Mouse (Mus musculus) mature B cell (primary cell): Measurements from ENCODE around the gene Ell.
"Not testable (repeated sequence)": the region's sequence is repeated elsewhere in the genome, so short reads cannot be mapped to it uniquely, and the experiment has no call there.

Experiments
- in situ Hi-C: fragments of 300-500 bp; cut with MboI; formaldehyde crosslinking; loops from 2 replicates; pipeline ENCODE4 v1.14.3; 2019

Ell gene

GRCm38 (mm10) chr8:70506328-70507026 is 32.8 kb upstream of the Ell start, which contains the start of gene Rex1bd:
TSS of gene Rex1bd (minus strand) at chr8:70506752.
- in situ Hi-C loops, result loop anchor here (5.0 kb wide), 1 partner anchor 129 kb away; no protein-coding TSS in a partner anchor

- in situ Hi-C loops, result loop anchor here (5.0 kb wide), 1 partner anchor 130 kb away; no protein-coding TSS in a partner anchor
Measured at GRCm38 (mm10) chr8:70507027-70507393, 32.2 kb upstream of the Ell start.

GRCm38 (mm10) chr8:70509281-70509952 is 29.8 kb upstream of the Ell start:
- in situ Hi-C loops, result loop anchor here (5.0 kb wide), 1 partner anchor 132 kb away; no protein-coding TSS in a partner anchor

- in situ Hi-C loops, result no loop called here
Measured at GRCm38 (mm10) chr8:70510228-70510915, 28.9 kb upstream of the Ell start, which contains the start of gene Uba52. TSS of gene Uba52 (minus strand) at chr8:70510801.

DNA sequence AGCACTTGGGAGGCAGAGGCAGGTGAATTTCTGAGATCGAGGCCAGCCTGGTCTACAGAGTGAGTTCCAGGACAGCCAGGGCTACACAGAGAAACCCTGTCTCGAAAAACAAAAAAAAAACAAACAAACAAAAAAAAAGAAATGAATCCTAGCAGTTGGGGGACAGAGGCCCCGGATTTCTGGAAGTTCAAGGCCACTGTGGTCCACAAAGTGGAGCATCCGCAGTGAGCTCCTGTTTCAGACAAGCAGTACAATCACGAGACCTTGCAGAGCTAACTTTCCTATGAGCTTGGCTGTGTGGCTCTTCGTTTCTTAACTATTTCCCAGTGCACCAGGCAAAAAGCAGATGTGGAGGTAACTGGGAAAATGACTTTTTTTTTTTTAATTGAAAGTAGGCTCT is 28.1 kb upstream of the Ell start:
- in situ Hi-C loops, result not testable (repeated sequence)

DNA sequence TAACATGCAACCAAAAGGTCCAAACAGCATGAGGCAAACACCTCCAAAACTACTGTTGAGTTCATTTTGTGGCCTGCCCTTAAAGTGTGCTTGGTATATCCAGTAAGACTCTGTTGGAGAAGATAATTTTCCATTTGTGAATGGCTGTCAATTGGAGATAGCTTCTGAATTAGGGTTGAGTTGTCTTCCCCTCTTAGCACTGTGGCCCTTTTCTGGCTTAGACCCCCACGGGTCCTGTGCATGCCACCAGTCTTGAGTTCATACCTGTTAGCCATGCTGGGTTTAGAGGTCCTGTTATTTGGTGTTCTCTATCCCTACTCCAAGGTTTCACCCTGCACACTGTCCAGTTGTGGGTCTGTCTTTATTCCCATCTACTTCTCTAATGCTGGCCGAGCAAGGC is 27.5 kb upstream of the Ell start:
- in situ Hi-C loops, result no loop called here

GRCm38 (mm10) chr8:70512253-70512903 is 26.9 kb upstream of the Ell start:
- in situ Hi-C loops, result no loop called here

- in situ Hi-C loops, result no loop called here
Measured at GRCm38 (mm10) chr8:70513441-70513840, 25.8 kb upstream of the Ell start.

DNA sequence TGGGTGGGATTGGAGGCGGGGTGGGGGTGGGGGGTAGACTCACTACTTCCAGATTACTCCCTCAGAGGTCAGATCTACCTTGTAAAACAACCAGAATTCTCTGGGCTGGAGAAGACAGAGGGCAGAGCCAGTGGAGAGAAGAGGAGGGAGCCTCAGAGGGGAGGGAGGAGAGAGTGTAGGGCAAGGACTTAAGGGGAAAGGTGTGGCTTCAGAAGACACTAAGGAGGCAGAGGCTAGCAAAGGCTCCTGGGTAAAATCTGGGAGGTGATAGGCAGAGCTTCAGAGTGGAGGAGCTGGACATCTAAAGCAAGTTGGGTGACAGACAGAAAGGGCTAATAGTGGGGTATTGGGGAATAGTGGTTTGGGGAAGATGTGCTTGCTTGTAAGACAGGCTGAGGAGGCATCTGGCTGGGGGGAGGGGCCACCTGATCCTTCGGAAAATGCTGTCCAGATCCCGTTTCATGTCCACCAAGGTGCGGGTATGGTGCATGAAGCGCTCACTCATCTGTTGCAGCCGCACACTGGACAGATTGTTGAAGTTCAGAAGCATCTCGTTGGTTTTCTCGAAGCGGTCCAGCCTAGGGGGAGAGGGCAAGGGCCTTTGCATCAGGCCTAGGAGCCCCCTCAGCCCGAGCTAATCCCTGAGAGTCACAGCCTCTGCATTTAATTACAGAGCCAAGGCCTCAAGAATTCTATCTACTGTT is 21.2 kb upstream of the Ell start:
- in situ Hi-C loops, result no loop called here

- in situ Hi-C loops, result no loop called here
Measured at GRCm38 (mm10) chr8:70519043-70519442, 20.2 kb upstream of the Ell start.

- in situ Hi-C loops, result no loop called here
Measured at GRCm38 (mm10) chr8:70519606-70520005, 19.7 kb upstream of the Ell start.

GRCm38 (mm10) chr8:70522592-70523403 is 16.5 kb upstream of the Ell start:
- in situ Hi-C loops, result no loop called here

GRCm38 (mm10) chr8:70527111-70527511 is 12.1 kb upstream of the Ell start:
- in situ Hi-C loops, result no loop called here

- in situ Hi-C loops, result no loop called here
Measured at GRCm38 (mm10) chr8:70527512-70528181, 11.6 kb upstream of the Ell start, which contains the start of the genes Fkbp8 and Kxd1. TSS of gene Fkbp8 (plus strand) at chr8:70527724. TSS of gene Kxd1 (minus strand) at chr8:70527956.

GRCm38 (mm10) chr8:70528182-70528797 is 11.0 kb upstream of the Ell start:
- in situ Hi-C loops, result no loop called here

- in situ Hi-C loops, result no loop called here
Measured at GRCm38 (mm10) chr8:70529299-70529698, 10.0 kb upstream of the Ell start.

DNA sequence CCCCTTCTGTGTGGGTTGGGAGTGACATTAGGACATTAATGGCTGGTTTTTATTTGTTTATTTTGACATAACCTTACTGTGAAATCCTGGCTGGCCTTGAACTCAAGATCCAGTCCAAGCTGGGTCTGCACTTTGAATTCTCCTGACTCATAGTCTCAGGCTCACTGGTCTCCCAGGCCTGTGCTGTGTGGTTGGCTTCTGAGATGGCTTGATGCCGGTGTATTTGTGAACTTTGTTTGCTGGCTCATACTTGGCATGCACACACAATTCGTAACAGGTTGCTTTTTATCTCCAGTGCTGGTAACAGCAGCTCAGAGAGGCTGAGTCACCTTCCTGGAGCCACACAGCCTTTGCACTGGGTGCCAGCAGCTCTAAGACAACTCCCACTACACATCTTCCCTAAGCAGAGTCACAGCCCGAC is 9.5 kb upstream of the Ell start:
- in situ Hi-C loops, result no loop called here

DNA sequence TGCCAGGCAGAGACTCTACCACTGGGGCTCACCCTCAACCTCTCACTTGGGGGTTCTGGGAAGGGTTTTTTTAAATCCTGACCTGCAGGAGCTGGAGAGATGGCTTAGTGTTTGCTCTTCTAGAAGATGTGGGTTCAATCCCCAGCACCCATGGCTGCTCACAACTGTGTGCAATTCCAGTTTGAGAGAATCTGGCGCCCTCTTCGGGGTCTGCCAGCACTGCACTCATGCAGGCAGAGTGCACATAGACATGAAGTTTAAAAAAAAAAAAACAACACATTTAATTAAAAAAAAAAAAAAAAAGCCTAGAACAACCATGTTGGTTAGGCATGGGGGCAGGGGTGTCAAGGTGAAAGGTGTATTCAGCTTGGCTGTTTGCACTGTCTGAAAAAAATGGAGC is 8.9 kb upstream of the Ell start:
- in situ Hi-C loops, result no loop called here

DNA sequence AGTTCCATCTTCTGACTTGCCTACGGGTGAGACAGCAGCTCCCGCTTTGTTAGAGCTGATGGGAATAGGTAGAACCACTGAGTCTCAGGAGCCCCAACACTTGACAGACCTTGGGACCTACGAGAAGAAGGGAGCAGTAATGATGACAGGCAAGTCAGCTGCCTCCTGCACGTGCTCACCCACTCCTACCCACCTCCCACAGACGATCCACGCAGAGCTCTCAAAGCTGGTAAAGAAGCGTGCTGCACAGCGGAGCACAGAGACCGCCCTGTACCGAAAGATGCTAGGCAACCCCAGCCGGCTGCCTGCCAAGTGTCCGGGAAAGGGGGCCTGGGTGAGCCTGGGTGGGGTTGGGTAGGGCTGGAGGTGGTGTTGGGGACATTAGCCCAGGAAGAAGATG is 5.0 kb upstream of the Ell start:
- in situ Hi-C loops, result no loop called here
